Mouse (Mus musculus): ENCODE results near the gene Sept14. TPM values are rescaled to one million over a fixed set of nuclear protein-coding genes. Genes with fewer than 3 reads are reported as not detected.

Gene Sept14
- total RNA-seq, 2 experiments from 2014 or later = not detected

DNA sequence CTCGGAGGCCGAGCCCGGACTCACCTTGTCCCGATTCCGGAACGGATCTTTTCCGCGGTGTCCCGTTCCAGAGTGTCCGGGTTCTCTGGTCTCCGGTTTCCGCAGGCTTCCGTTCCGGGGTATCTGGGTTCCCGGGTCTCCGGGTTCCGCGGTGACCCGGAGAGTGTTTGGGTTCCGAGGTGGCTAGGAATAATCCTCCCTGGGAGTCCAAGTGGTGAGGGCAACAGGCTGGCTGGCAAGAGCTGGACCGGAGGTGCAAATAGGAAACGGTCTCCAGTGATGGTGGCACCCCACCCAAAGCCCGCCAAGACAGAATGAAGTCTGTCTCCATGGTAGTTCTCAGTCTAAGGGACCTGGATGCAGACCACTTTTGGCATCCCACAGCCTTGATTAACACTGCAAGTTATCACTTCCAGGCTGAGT lies 38.3 kb downstream of the Sept14 start, which contains the start of gene Zfp11:
Zfp11 (minus strand) TSS at position 64 of the 423 bp plus-strand sequence.
- DNase-seq (ENCODE audit: low spot score in 2 of 2) = peak; percentile 62 to 75

- no peak for DNase-seq (ENCODE audit: low spot score in 2 of 2)
Measured at GRCm38 (mm10) chr5:129669453-129670035, 38.8 kb downstream of the Sept14 start.

DNA sequence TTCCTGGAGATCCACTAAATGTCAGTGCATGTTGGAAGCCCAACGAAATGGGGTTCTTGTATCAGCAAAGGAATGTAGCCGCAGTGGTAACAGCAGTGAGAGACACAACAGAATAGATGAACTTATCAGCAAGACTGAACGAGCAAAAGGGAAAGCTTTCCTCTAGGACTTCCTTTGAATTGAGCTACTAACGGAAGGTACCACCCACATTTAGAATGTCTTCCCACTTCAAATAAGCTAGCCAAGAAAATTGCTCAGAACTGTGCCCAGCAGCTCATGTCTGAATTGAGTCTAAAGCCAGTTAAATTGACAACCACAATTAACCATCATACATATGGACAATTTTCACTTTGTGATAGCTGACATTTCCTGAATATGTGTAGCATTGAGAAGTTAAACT lies 40.5 kb downstream of the Sept14 start:
- no peak for DNase-seq (ENCODE audit: low spot score in 2 of 2)

GRCm38 (mm10) chr5:129666271-129666909 lies 41.9 kb downstream of the Sept14 start:
- DNase-seq (ENCODE audit: low spot score in 2 of 2) = no peak

- no peak for DNase-seq (ENCODE audit: low spot score in 2 of 2)
Measured at GRCm38 (mm10) chr5:129664090-129664489, 44.2 kb downstream of the Sept14 start.

DNA sequence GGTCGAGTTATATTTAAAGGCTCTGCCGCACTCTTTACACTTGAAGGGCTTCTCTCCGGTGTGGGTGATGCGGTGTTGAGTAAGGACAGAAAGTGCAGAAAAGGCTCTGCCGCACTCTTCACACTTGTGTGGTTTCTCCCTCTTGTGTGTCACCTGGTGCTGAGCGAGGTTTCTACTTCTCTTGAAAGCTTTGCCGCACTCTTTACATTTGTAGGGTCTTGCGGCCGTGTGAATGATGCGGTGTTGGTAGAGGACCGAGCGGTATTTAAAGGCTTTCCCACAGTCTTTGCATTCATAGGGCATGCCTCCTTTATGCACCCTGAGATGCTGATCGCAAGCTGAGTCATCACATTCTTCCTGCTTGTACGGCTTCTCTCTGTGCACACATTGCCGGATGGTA lies 50.4 kb downstream of the Sept14 start:
- no peak for DNase-seq (ENCODE audit: low spot score in 2 of 2)

DNA sequence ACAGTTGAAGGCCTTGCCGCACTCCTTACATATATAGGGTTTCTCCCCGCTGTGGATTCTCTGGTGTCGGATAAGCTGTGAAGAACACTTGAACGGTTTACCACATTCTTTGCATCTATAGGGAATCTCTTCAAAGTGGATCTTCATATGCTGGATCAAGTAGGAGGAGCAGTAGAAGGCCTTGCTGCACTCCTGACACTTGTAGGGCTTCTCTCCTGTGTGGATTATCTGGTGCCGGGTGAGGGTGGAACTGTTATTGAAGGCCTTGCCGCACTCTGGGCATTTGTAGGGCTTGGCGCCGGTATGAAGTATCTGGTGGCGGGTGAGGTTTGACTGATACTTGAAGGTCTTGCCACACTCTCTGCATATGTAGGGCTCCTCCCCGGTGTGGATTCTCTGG lies 51.3 kb downstream of the Sept14 start:
- DNase-seq (ENCODE audit: low spot score in 2 of 2) = no peak

DNA sequence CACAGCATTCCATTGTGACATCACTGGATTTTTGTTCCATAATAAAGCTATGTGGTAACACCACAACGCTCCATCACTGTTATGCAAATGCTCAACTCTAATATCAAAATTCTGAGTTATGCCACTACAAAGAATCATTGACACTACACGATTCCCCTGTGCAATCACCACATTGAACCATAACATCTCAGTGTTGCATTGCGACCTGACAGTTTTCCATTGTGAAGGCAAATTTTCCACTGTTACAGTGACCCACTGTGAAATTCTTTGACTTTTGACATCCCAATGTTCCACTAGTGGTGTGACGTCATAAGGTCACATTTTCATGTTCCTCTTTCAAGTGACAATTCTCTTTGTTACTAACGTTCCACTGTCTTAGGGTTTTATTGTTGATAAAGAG lies 57.5 kb downstream of the Sept14 start:
- no peak for DNase-seq (ENCODE audit: low spot score in 2 of 2)

Other genes with a start within 250 kb of the Sept14 start
- gene Sfswap, start 207.3 kb downstream of the Sept14 start, total RNA-seq (2021) = 10 to 100 TPM; 96.7 to 97.2 TPM
- 1 to 10 TPM; 1.5 to 1.9 TPM for gene Mmp17, start 124.3 kb downstream of the Sept14 start, total RNA-seq (2021)
- gene Zfp11, start 38.4 kb downstream of the Sept14 start, total RNA-seq (2021) = 1 to 10 TPM; 5.9 to 6.0 TPM
- 100 to 1,000 TPM in 1 of 2 experiments, 10 to 100 TPM in 1; 95.6 to 111 TPM for gene Mrps17, start 7.0 kb upstream of the Sept14 start, total RNA-seq (2021)
- gene Nipsnap2, start 16.6 kb upstream of the Sept14 start, total RNA-seq (2021) = 100 to 1,000 TPM; 142 to 143 TPM
- gene Psph, start 78.9 kb upstream of the Sept14 start, total RNA-seq (2021) = 10 to 100 TPM; 24.4 to 25.9 TPM
- 10 to 100 TPM; 55.9 to 57.4 TPM for gene Sumf2, start 138.5 kb upstream of the Sept14 start, total RNA-seq (2021)
- 100 to 1,000 TPM; 579 to 625 TPM for gene Chchd2, start 179.0 kb upstream of the Sept14 start, total RNA-seq (2021)
- gene Zbed5, start 187.2 kb upstream of the Sept14 start, total RNA-seq (2021) = 1 to 10 TPM; 2.9 to 3.1 TPM
- gene Phkg1, start 190.0 kb upstream of the Sept14 start, total RNA-seq (2021) = 1 to 10 TPM; 3.7 to 4.2 TPM
- 1 to 10 TPM; 4.8 to 5.5 TPM for gene Nupr1l, start 200.0 kb upstream of the Sept14 start, total RNA-seq (2021)
- gene Vkorc1l1, start 233.5 kb upstream of the Sept14 start, total RNA-seq (2021) = 10 to 100 TPM; 28.0 to 31.6 TPM

Measured in adrenal gland, postnatal 4 days (tissue).